Mouse (Mus musculus): Measurements from ENCODE around the gene Ptgir. TPM values are rescaled to one million over a fixed set of nuclear protein-coding genes. Genes with fewer than 3 reads are reported as not detected.

The Ptgir gene
- 1.8 and 3.1 TPM in 2 replicates for polyA plus RNA-seq (2012; rRNA removed)

DNA sequence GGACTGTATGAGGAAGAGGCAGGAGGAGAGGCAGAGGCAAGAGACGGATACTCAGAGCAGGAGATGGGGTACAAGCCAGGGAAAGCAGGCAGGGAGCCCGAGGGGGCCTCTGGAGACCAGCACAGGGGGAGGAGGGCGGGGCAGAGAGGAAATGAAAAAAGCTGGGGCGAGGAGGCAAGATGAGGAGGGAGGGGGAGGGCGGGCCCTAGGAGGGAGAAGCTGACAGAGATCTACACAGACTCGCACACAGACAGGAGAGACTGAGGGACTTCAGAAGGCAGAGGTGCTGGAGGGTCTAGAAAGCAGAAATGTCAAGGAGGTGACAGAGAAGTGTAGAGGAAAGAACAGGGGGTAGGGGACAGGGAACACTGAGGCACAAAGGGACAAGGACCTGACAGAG lies at the start of gene Ptgir:
Gene Ptgir (plus strand): TSS at position 210 of the 400 bp plus-strand sequence.

DNA sequence AGATGAGACGGTGACA lies 31.2 kb upstream of the Ptgir start, which contains the start of gene Dact3:
Gene Dact3 (plus strand): TSS at position 8 of the 16 bp plus-strand sequence.

DNA sequence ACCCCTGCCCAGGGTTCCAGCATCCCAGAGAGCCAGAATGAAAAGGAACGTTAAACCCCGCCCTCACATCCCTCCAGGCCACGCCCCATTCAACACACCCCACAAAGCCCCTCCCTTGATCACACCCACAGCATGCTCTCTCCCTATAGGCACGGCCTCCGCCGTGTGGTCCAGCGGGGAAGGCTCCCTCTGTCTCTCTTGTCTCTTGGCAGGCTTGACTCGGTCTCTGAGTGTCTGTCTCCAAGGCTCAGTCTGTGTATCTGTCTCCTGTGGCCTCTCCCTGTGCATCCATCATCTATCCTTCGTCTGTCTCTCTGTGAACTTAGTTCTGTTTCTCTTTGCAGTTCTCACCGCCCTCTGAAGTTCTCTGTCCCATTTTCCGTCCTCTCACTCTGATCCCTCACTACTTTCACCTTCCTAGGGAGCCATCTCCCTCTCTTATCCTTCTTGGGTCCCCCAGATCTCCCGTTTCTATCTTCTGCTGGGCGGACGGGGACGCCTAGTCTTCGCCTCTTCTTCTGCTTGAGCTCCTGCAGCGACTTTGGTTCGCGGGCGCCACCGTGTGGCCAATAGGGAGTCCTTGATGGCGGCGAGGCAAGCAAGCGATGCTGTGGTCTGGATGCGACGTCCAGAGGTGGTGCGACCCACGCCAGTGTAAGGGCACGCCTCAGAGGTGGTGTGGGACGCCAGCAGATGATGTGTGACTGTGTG lies 14.5 kb upstream of the Ptgir start, which contains the start of gene Gng8:
Gene Gng8 (plus strand): TSS at position 146 of the 711 bp plus-strand sequence.

DNA sequence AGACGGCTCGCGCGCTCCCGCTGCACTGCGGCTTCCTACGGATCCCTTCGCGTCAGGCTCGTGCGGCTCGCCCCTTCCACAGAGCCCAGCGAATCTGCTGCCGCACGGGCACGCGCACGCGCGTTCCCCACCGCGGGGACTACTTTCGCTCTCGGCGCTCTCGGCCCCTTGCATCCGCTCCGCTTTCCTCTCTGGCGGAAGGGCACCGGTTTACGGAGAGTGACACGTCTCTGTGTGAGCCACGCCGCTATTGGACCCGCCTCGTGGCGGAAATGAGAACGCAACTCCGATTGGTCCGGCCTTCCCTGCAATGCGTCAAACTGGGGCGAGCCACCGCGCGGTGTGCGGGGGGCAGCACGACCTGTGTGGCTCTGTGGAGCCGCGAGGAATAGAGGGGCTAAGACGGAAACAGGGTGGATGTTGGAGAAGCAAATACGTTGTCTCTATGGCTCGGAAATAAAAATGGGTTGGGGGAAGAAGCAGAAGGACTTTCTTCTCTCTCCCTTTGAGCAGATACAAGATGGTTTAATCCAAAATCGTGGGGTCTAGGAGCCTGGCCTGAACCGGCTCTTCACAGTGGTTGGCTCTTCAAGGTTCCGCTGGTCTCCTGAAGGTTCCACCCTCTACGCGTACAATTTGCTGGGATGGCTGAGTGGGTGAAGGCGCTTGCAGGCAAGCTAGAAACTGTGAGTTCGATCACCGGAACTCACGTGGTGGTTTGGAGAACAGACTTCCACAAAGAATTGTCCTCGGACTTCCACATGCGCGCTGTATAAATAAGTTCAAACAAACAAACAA lies 17.9 kb downstream of the Ptgir start, which contains the start of gene Calm3:
Gene Calm3 (minus strand): TSS at position 78 of the 798 bp plus-strand sequence.

DNA sequence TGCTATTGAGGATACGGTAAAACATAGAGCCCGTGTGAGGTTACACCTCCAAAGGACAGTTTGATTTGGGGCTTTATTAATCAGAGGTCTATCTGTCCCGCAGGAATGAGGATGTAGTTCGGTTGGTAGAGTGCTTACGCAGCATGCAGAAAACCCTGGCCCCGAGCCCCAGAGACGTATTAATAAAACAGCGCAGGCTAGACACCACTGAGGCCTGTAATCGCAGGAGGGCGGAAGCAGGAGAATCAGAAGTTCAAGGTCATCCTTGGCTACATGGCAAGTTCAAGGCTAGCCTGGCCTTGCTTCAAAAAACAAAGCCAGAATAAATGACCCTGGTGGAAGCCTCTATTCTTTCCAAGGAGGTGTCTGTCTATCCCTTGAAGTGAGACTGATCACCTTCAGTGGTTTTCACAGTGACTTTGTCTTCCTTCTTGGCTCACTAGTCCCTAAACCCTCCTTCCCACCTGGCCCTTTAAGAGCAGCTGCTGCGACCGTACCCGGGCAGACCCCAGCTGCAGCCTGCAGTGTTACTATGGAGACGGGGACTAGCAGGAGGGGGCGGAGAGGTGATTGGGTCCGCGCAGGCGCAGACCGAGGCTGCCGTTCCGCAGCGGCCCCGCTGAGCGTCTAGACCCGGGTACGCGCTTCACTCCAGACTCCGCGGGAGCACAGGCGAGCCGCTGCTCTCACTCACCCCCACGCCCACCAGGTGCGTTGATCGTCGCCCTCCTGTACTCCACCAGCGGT lies 37.9 kb downstream of the Ptgir start, which contains the start of gene Pnmal2:
Gene Pnmal2 (plus strand): TSS at position 622 of the 747 bp plus-strand sequence.

DNA sequence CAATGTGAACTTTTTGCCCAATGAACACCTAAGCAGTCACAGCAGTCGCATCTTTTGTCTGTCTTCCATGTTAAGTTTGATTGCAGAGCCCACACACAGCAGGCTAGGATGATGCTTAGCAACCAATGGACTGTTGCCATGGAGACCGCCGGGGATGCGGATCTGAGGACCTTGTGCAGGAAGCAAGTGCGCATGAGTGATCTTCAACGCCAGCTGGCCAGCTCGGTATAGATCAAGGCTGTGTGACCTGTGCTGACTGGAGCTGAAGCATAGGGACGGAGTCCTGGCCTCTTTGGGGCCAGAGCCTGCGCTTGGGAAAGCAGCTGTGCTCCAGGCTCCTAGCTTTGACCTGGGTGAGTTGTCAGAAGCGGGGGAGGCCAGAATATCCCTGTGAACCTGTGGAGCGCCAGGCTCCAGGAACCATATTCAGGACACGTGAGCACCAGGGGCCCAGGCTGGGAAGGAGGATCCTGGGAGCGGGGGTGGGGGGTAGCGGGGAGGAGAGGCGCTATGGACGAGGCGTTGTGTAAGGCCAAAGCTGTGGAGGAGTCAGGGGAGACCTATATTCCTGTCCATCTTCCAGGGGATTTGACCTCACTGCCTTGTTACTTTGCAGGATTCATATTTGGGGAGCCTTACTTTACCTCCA lies 53.4 kb downstream of the Ptgir start, which contains the start of gene Pnmal1:
Gene Pnmal1 (plus strand): TSS at position 141 of the 649 bp plus-strand sequence.

Other genes with a start within 250 kb of the Ptgir start
- not detected in 2 replicates for gene Ceacam15, start 230.8 kb upstream of the Ptgir start, polyA plus RNA-seq (2012; rRNA removed)
- gene Ceacam9, start 184.6 kb upstream of the Ptgir start, polyA plus RNA-seq (2012; rRNA removed), result 0.16 TPM in 1 of 2 replicates, not detected in the other
- 208 and 306 TPM in 2 replicates for gene Ap2s1, start 168.1 kb upstream of the Ptgir start, polyA plus RNA-seq (2012; rRNA removed)
- gene Slc1a5, start 125.2 kb upstream of the Ptgir start, polyA plus RNA-seq (2012; rRNA removed), result 38.8 and 53.1 TPM in 2 replicates
- 67.8 and 69.3 TPM in 2 replicates for gene Strn4, start 90.6 kb upstream of the Ptgir start, polyA plus RNA-seq (2012; rRNA removed)
- 11.9 and 19.0 TPM in 2 replicates for gene Fkrp, start 89.8 kb upstream of the Ptgir start, polyA plus RNA-seq (2012; rRNA removed)
- 13.5 and 16.1 TPM in 2 replicates for gene Prkd2, start 63.6 kb upstream of the Ptgir start, polyA plus RNA-seq (2012; rRNA removed)
- 30.7 and 76.5 TPM in 2 replicates for gene Dact3, start 31.2 kb upstream of the Ptgir start, polyA plus RNA-seq (2012; rRNA removed)
- gene Gng8, start 14.7 kb upstream of the Ptgir start, polyA plus RNA-seq (2012; rRNA removed), result 5.1 and 6.2 TPM in 2 replicates
- gene Calm3, start 17.6 kb downstream of the Ptgir start, polyA plus RNA-seq (2012; rRNA removed), result 145 and 149 TPM in 2 replicates
- 1.8 and 3.2 TPM in 2 replicates for gene Pnmal2, start 38.2 kb downstream of the Ptgir start, polyA plus RNA-seq (2012; rRNA removed)
- 0.04 and 0.08 TPM in 2 replicates for gene Pnmal1, start 53.2 kb downstream of the Ptgir start, polyA plus RNA-seq (2012; rRNA removed)
- gene Gm42372, start 76.6 kb downstream of the Ptgir start, polyA plus RNA-seq (2012; rRNA removed), result 0.01 TPM in 1 of 2 replicates, not detected in the other
- 0.70 TPM in 2 replicates for gene Ccdc8, start 86.2 kb downstream of the Ptgir start, polyA plus RNA-seq (2012; rRNA removed)
- 124 and 163 TPM in 2 replicates for gene Ppp5c, start 121.4 kb downstream of the Ptgir start, polyA plus RNA-seq (2012; rRNA removed)
- 0.29 and 1.7 TPM in 2 replicates for gene Hif3a, start 155.9 kb downstream of the Ptgir start, polyA plus RNA-seq (2012; rRNA removed)
- not detected in 2 replicates for gene Psg16, start 167.6 kb downstream of the Ptgir start, polyA plus RNA-seq (2012; rRNA removed)
- not detected in 2 replicates for gene Ceacam3, start 243.8 kb downstream of the Ptgir start, polyA plus RNA-seq (2012; rRNA removed)